Mouse (Mus musculus) cortical plate, adult 2 months (tissue): ENCODE measurements at regions not wholly inside any gene's neighbourhood (a gene's known extent, or its start where the extent isn't known, plus 50 kb on each side); places are given as distances from the start of the nearest gene placed in this dataset.

ENCODE experiments used
- CTCF ChIP-seq: fragments of 200-500 bp; IDR thresholded peaks from 2 replicates; pipeline ENCODE4 v1.5.1; 2011; ENCODE audit warnings: mild to moderate bottlenecking, control low read depth, low read length; ENCODE audit not compliant: insufficient read depth; ENCODE audit errors: extremely low read depth
- POLR2A ChIP-seq: fragments of 200-500 bp; IDR thresholded peaks from 2 replicates; pipeline ENCODE4 v1.6.1; 2011; ENCODE audit warnings: mild to moderate bottlenecking, low read length, control low read depth; ENCODE audit not compliant: insufficient read depth; ENCODE audit errors: extremely low read depth

DNA sequence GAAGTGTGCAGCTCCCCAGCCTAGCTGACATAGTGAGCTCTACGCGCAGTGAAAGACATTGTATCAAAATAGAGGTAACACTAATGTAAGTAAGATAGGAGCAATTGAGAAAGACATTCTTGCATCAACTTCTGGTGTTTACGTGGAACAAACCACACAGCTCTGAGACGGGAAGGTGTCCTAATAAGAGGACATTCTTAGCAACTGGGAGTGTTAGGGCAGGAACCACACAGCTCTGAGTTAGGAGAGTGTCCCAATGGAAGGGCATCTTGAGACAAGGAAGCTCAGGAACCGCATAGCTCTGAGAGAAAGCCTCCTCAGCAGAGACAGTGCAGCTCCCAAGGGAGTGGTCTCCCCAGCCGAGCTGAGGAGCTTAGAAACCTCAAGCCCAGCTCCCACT lies 139.8 kb downstream of the Mospd2 start:
- no peak for TF ChIP-seq CTCF
- TF ChIP-seq POLR2A, result no peak
